Mouse (Mus musculus) lung, postnatal 0 days (tissue): ENCODE data around the gene Zgrf1. TPM values are rescaled to one million over a fixed set of nuclear protein-coding genes. Genes with fewer than 3 reads are reported as not detected.

Experiments used
- ATAC-seq: fragments of 200-750 bp; cut with Nextera tagmentation; 2 replicates; pipeline ENCODE4 v1.8.0; 2017; ENCODE audit warnings: moderate library complexity
- DNase-seq: peaks from one replicate; pipeline ENCODE4 v3.0.0-alpha.2; 2016; ENCODE audit warnings: low spot score
- H3K27ac ChIP-seq: fragments of 300-500 bp; sonication (generic); 2 replicates; pipeline ENCODE4 v1.5.1; 2014; ENCODE audit warnings: antibody characterized with exemption, mild to moderate bottlenecking, low read length, mixed read lengths
- H3K27me3 ChIP-seq: fragments of 300-500 bp; sonication (generic); replicated peaks from 2 replicates; pipeline ENCODE4 v1.6.1; 2014; ENCODE audit warnings: low read length, mixed read lengths; ENCODE audit not compliant: insufficient read depth
- H3K36me3 ChIP-seq: fragments of 300-500 bp; sonication (generic); 2 replicates; pipeline ENCODE4 v1.6.1; 2014; ENCODE audit warnings: low read length, mixed read lengths; ENCODE audit not compliant: insufficient read depth
- H3K4me1 ChIP-seq: fragments of 300-500 bp; sonication (generic); 2 replicates; pipeline ENCODE4 v1.6.1; 2014; ENCODE audit warnings: antibody characterized with exemption, low read depth, low read length, mixed read lengths; ENCODE audit not compliant: insufficient read depth
- H3K4me2 ChIP-seq: fragments of 300-500 bp; sonication (generic); replicated peaks from 2 replicates; pipeline ENCODE4 v1.6.1; 2014; ENCODE audit warnings: low read depth, mild to moderate bottlenecking, low read length, moderate library complexity, mixed read lengths
- H3K4me3 ChIP-seq: fragments of 300-500 bp; sonication (generic); 2 replicates; pipeline ENCODE4 v1.5.1; 2014; ENCODE audit warnings: low read depth, low read length
- H3K9ac ChIP-seq: fragments of 300-500 bp; sonication (generic); replicated peaks from 2 replicates; pipeline ENCODE4 v1.6.1; 2014; ENCODE audit warnings: low read depth, mild to moderate bottlenecking
- H3K9me3 ChIP-seq: fragments of 300-500 bp; sonication (generic); 2 replicates; pipeline ENCODE4 v1.6.1; 2016; ENCODE audit warnings: low read length, mixed read lengths
- CTCF ChIP-seq: IDR thresholded peaks from 2 replicates; pipeline ENCODE4 v1.5.1; 2016; ENCODE audit warnings: antibody characterized with exemption, mild to moderate bottlenecking
- EP300 ChIP-seq: IDR thresholded peaks from 2 replicates; pipeline ENCODE4 v1.6.1; 2016; ENCODE audit warnings: antibody characterized with exemption, mild to moderate bottlenecking, control low read depth
- WGBS: fragments of 180-500 bp; shearing (Covaris S2); extraction: QIAGEN DNeasy Blood & Tissue Kit; methylation state at CpG from one replicate; pipeline ENCODE4 v1.1.7; 2014; 5-methylcytosine and 5-hydroxymethylcytosine counted together
- microRNA counts: library from miRNA; unstranded; fragments of <30 nt; microRNA quantifications from one replicate; lab custom pipeline; 2015
- microRNA-seq: library from miRNA; unstranded; fragments of <30 nt; microRNA quantifications from one replicate; pipeline ENCODE4, GENCODE M21; 2016
- polyA plus RNA-seq: library from polyadenylated mRNA; unstranded; fragments of >200 nt; fragmentation: Nextera tagmentation; extraction: Ambion mirVana; gene quantifications from 2 replicates; pipeline ENCODE4 v1.2.1, GENCODE M21; 2015

Gene Zgrf1
- polyA plus RNA-seq, 1 experiment from 2014 or later, result 1.0 TPM

DNA sequence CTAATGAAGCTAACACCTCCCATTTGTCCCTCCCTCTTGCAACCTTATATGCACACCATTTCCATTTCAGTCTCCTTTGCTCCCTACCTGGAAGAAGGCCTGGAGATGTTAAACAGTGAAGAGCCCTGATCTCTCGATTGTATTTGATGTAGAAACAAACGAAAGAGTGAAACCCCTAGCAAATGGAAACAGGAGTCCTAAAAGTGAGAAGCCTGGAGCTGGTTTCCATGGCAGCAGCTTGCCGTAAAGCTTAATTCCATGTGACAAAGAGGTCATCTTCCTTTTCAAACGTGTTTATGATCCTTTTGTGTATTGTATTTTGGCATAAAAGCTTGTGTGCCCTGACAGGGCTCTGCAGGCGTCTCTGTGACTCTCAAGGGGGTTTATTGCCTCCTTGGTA, 88.9 kb downstream of the Zgrf1 start:
- no peak overlapping the region for H3K9ac ChIP-seq
- no peak overlapping the region for H3K4me3 ChIP-seq
- H3K4me1 ChIP-seq, result no peaks in the 10 kb centered on the region
- peaks cover 53% of the 10 kb centered on the region for H3K27me3 ChIP-seq
- no peak for ATAC-seq
- WGBS, result 11% methylated on average over 5 of the region's 5 CpGs
- H3K27ac ChIP-seq, result no peak overlapping the region
- H3K4me2 ChIP-seq, result no peak overlapping the region
- TF ChIP-seq CTCF (no peak), EP300 (no peak)
- no peak for DNase-seq
- H3K9me3 ChIP-seq, result no peaks in the 10 kb centered on the region
- H3K36me3 ChIP-seq, result no peaks in the 10 kb centered on the region

DNA sequence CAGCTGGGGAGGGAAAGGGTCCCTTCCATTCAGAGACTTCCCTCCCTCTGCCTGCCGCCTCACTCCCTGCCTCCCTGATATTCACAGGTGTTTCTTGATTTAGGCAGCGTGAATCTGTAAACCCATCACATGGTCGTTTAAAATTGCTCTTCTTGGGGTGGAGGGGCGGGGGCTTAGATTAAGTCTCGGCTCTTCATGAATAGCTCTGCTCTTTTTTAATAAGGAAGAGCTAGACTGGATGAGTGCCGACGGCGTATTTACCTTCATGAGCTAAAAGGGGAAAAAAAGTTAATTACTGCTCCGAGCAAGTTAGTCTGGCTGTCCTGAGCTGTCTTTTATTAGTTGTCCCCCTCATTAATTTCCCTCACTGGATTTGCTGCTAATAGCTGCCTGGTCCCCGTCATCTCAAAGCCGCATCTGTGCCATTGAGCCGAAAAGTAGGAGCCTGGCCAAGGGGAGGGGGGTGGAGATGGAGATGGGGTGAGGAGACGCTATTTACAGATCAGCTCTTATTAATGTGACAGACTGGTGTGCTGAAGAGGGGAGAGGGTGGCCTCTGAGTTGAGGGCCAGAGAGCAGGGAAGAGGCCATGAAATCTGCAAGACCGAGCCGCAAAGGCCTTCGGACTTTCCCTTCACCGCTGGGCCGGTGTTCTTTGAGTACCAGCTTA, 93.0 kb downstream of the Zgrf1 start:
- Histone ChIP-seq H3K27me3 (peaks cover 21% of the 10 kb centered on the region; the same call in 1 of the 2 replicates), H3K36me3 (no peaks in the 10 kb centered on the region), H3K9ac (no peak overlapping the region), H3K4me3 (no peak overlapping the region), H3K4me2 (no peak overlapping the region), H3K9me3 (no peaks in the 10 kb centered on the region), H3K27ac (no peak overlapping the region), H3K4me1 (no peaks in the 10 kb centered on the region)
- no peak for ATAC-seq
- DNase-seq, result no peak
- TF ChIP-seq CTCF (no peak), EP300 (no peak)
- WGBS, result 41% methylated on average over 18 of the region's 18 CpGs

DNA sequence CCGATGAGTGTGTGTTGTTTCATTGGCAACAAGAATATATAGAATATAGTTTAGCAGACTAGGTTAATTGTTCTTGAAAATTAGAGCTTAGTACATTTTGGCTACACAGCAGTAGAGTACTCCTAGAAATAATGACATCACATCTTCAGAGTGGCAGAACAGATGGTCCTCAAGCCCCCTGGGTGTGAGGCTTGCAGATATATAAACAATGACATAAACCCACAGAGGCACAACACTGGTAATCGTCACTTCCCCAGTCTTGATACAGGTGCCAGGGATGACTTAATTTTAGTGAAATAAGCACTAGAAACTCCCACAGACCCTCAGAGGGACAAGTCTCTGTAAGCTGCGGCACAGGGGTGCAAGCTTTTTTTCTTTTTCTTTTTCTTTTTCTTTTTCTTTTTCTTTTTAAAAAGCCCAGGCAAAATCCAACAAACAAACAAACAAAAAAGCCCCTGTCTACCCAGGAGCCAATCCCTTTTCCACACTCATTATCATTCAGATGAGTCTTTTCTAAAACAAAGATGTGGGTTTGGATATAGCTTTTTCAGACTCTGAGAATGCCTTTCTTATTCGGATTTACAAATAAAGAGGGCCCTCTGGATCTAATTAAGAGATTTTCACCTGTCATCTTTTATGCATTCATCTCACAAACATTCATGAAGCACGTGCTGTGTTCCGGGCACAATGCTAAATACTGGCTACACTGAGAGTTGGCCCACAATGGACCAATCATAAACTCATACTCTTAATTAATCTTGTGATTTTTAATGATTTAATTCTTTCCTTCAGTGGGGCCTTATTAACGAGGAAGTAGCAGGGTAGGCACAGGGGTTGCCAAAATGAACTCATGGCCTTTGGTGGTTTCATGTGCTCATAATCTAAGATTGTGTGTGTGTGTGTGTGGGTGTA, 98.7 kb downstream of the Zgrf1 start:
- H3K27ac ChIP-seq, result no peak overlapping the region
- no peak overlapping the region for H3K4me3 ChIP-seq
- TF ChIP-seq CTCF (no peak), EP300 (no peak)
- WGBS, result 54% methylated on average over 7 of the region's 7 CpGs
- no peak overlapping the region for H3K4me2 ChIP-seq
- H3K9me3 ChIP-seq, result no peaks in the 10 kb centered on the region
- H3K36me3 ChIP-seq, result no peaks in the 10 kb centered on the region
- DNase-seq (no peak), ATAC-seq (no peak)
- no peaks in the 10 kb centered on the region for H3K4me1 ChIP-seq
- no peaks in the 10 kb centered on the region for H3K27me3 ChIP-seq
- H3K9ac ChIP-seq, result no peak overlapping the region

DNA sequence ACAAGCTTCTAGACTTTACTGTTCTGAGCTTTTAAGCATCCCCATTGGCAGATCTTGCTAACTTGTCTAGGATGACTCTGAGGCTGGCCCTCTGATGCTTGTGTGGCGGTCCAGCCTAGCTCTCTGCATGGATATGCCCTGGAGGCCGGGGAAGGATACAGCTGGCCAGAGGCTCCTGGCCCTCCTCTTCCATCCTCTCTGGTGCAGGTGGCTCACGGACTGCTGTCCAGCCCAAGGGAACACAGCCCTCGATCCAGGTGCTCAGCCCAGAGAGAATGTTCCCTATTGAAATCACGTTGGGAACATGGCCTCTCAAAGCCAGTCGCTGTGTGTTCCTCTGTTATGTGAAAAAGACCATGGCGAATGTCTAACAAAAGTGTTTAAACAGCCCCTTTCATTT, 107.4 kb downstream of the Zgrf1 start:
- no peaks in the 10 kb centered on the region for H3K9me3 ChIP-seq
- no peak for ATAC-seq
- H3K27me3 ChIP-seq, result no peaks in the 10 kb centered on the region
- H3K4me2 ChIP-seq, result no peak overlapping the region
- no peak overlapping the region for H3K4me3 ChIP-seq
- DNase-seq, result no peak
- H3K9ac ChIP-seq, result no peak overlapping the region
- no peaks in the 10 kb centered on the region for H3K4me1 ChIP-seq
- no peak for TF ChIP-seq EP300
- H3K27ac ChIP-seq, result no peak overlapping the region
- WGBS, result 78% methylated on average over 7 of the region's 7 CpGs
- H3K36me3 ChIP-seq, result no peaks in the 10 kb centered on the region

DNA sequence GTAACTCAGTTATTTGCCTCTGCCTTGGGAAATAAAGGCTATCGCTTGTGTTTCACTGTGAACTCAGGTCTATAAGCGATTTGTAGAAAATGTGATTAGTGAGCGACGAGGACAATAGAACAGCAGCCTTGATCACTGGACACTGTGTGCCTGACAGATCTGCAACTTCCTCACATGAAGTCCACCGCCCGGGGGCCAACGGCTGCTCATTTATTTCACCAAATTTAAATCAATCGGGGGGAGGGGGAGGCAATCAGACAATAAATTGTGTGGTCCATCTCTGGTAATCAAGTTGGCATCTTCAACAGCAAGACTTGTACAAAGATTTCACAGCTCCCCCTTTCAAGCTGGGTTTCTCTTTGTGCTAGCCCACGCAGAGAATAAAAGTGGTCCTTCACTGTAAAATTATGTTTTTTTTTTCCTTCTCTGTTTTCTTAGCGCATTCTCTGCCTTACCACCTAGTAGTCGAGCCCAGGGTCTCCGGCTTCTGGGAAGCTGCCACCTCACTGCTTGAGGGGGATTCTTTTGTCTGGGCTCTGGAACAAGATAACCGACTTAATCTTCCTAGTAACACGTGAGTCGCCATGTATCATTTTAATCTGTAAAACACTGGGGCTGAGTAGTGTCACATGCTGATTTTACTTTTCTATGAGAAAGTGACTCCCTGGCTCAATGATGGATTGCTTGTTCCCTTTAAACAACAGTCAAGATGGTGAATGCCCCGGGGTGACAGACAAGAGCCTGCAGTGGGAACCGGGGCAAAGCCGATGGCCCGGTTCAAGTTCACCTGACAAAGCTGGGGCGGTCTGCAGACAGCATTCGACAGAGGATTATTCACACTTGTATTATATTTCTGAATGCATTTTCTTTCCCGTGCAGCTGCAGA, 108.6 kb downstream of the Zgrf1 start:
- TF ChIP-seq CTCF (no peak), EP300 (no peak)
- WGBS, result 55% methylated on average over 22 of the region's 22 CpGs
- Histone ChIP-seq H3K9me3 (no peaks in the 10 kb centered on the region), H3K4me2 (no peak overlapping the region), H3K27ac (no peak overlapping the region), H3K27me3 (no peaks in the 10 kb centered on the region), H3K36me3 (no peaks in the 10 kb centered on the region), H3K9ac (no peak overlapping the region), H3K4me3 (no peak overlapping the region), H3K4me1 (no peaks in the 10 kb centered on the region)
- ATAC-seq (no peak), DNase-seq (no peak)

MicroRNA genes within 50 kb of the gene (microRNA counts, 519-probe panel; counts per million panel counts)
- microRNA mmu-miR-302a (lab: Ali Mortazavi, UCI) (not detected), microRNA mmu-miR-302b (lab: Ali Mortazavi, UCI) (not detected), microRNA mmu-miR-302c (lab: Ali Mortazavi, UCI) (not detected), microRNA mmu-miR-302d (lab: Ali Mortazavi, UCI) (not detected), microRNA mmu-miR-367 (lab: Ali Mortazavi, UCI) (not detected)

Small RNA genes within 50 kb of the gene (microRNA-seq; reads per million reads assigned to microRNA genes)
- gene Mir302a (not detected), gene Mir302b (not detected), gene Mir302c (not detected), gene Mir302d (0.73 reads per million), gene Mir367 (not detected)

Other genes with a start within 250 kb of the Zgrf1 start
- gene Ank2, start 54.1 kb upstream of the Zgrf1 start, polyA plus RNA-seq, result 3.9 and 4.4 TPM in 2 replicates
- 20.5 and 23.1 TPM in 2 replicates for gene Larp7, start 140 bp upstream of the Zgrf1 start, polyA plus RNA-seq
- not detected in 2 replicates for gene Neurog2, start 79.6 kb downstream of the Zgrf1 start, polyA plus RNA-seq
- 0.76 and 0.82 TPM in 2 replicates for gene Alpk1, start 227.0 kb downstream of the Zgrf1 start, polyA plus RNA-seq
- gene Tifa, start 236.3 kb downstream of the Zgrf1 start, polyA plus RNA-seq, result 6.3 and 7.1 TPM in 2 replicates